8 mouse cellular contexts compared by ENCODE assay signal in genomic region chr8:66698011-66698410, GRCm38 (mm10). TPM values are rescaled to one million over a fixed set of nuclear protein-coding genes. Genes with fewer than 3 reads are reported as not detected.
DNase-seq lines count a peak whose midpoint lies in the region; ATAC-seq and TF ChIP-seq lines count a peak whose summit lies in the region.
"Had no signal": no experiment of that assay in that cellular context is flagged by ENCODE, and none has a peak within 500 bp of the region (broad histone marks: within the 10 kb centered on the region; RNA-seq: fewer than 3 reads in every experiment).

No protein-coding gene starts in this region.

- no peak overlapping the region for H3K27ac ChIP-seq in liver, embryonic 11.5 days (ENCODE audit: low read depth, low read length)
- H3K27ac ChIP-seq in forebrain, embryonic 16.5 days (ENCODE audit: low read length), result no peak overlapping the region
- no peak overlapping the region for H3K27ac ChIP-seq in limb, embryonic 15.5 days
- no peak overlapping the region for H3K27ac ChIP-seq in stomach, postnatal 0 days (replicated peaks)
- H3K27ac ChIP-seq: macrophage had no signal

- DNase-seq in liver, embryonic 11.5 days (ENCODE audit: low spot score), result no peak
- no peak for DNase-seq in liver
- DNase-seq in stomach, postnatal 0 days (ENCODE audit: low spot score), result no peak
- no peak for DNase-seq in lung, postnatal 25 days (ENCODE audit: low spot score)
- DNase-seq in natural killer cell, adult 2 months (ENCODE audit: low spot score in 2 of 2), result no peak

- H3K27me3 ChIP-seq in liver, embryonic 11.5 days (replicated peaks; ENCODE audit: control insufficient read depth, insufficient read depth, low read length), result peaks cover 22% of the 10 kb centered on the region
- peaks cover 8% of the 10 kb centered on the region for H3K27me3 ChIP-seq in forebrain, embryonic 16.5 days (replicated peaks; ENCODE audit: control insufficient read depth, insufficient read depth, low read length)
- H3K27me3 ChIP-seq in limb, embryonic 15.5 days, result peaks cover 33% of the 10 kb centered on the region
- H3K27me3 ChIP-seq in stomach, postnatal 0 days (ENCODE audit: control insufficient read depth, insufficient read depth, low read length), result no peaks in the 10 kb centered on the region

- WGBS in liver, embryonic 11.5 days, result 13% methylated on average over 7 of the region's 7 CpGs
- WGBS in forebrain, embryonic 16.5 days, result 2% methylated on average over 7 of the region's 7 CpGs
- WGBS in limb, embryonic 15.5 days, result 7% methylated on average over 7 of the region's 7 CpGs
- 7% methylated on average over 7 of the region's 7 CpGs for WGBS in stomach, postnatal 0 days

- H3K9me3 ChIP-seq in liver, embryonic 11.5 days (ENCODE audit: control insufficient read depth, low read length), result no peaks in the 10 kb centered on the region
- H3K9me3 ChIP-seq in forebrain, embryonic 16.5 days (ENCODE audit: control insufficient read depth, low read length), result no peaks in the 10 kb centered on the region
- no peaks in the 10 kb centered on the region for H3K9me3 ChIP-seq in limb, embryonic 15.5 days
- no peaks in the 10 kb centered on the region for H3K9me3 ChIP-seq in stomach, postnatal 0 days (ENCODE audit: control insufficient read depth, low read length)

- no peaks in the 10 kb centered on the region for H3K4me1 ChIP-seq in liver, embryonic 11.5 days (replicated peaks; ENCODE audit: control insufficient read depth, insufficient read depth, low read length)
- peaks cover 8% of the 10 kb centered on the region for H3K4me1 ChIP-seq in forebrain, embryonic 16.5 days (replicated peaks; ENCODE audit: control insufficient read depth, insufficient read depth, low read length)
- H3K4me1 ChIP-seq in limb, embryonic 15.5 days, result peaks cover 6% of the 10 kb centered on the region; the same call in 1 of the 2 replicates
- no peaks in the 10 kb centered on the region for H3K4me1 ChIP-seq in stomach, postnatal 0 days (replicated peaks; ENCODE audit: control insufficient read depth, insufficient read depth)

- H3K4me3 ChIP-seq in liver, embryonic 11.5 days (ENCODE audit: low read depth, low read length), result no peak overlapping the region; the same call in 1 of the 2 replicates
- peak overlapping the region; percentile 49 for H3K4me3 ChIP-seq in forebrain, embryonic 16.5 days (replicated peaks; ENCODE audit: low read length)
- H3K4me3 ChIP-seq in limb, embryonic 15.5 days, result peak overlapping the region; percentile 35; the same call in 1 of the 2 replicates
- H3K4me3 ChIP-seq in stomach, postnatal 0 days (ENCODE audit: low read depth, low read length), result peak overlapping the region; percentile 32; the same call in 1 of the 2 replicates

- ATAC-seq in liver, embryonic 11.5 days (replicated peaks; ENCODE audit: low FRiP score), result no peak
- no peak for ATAC-seq in forebrain, embryonic 16.5 days
- ATAC-seq in limb, embryonic 15.5 days (ENCODE audit: insufficient number of reproducible peaks, low FRiP score, low TSS enrichment, low read depth), result no peak
- no peak for ATAC-seq in stomach, postnatal 0 days (ENCODE audit: low FRiP score, low TSS enrichment)

- no peaks in the 10 kb centered on the region for H3K36me3 ChIP-seq in liver, embryonic 11.5 days (ENCODE audit: control insufficient read depth, insufficient read depth, low read length)
- no peaks in the 10 kb centered on the region for H3K36me3 ChIP-seq in forebrain, embryonic 16.5 days (ENCODE audit: control insufficient read depth, insufficient read depth)
- H3K36me3 ChIP-seq in limb, embryonic 15.5 days, result no peaks in the 10 kb centered on the region
- no peaks in the 10 kb centered on the region for H3K36me3 ChIP-seq in stomach, postnatal 0 days (ENCODE audit: control insufficient read depth, insufficient read depth, low read length)

- TF ChIP-seq EP300 in stomach, postnatal 0 days (optimal IDR thresholded peaks at IDR 0.05), result no peak

- no peak for TF ChIP-seq CTCF in stomach, postnatal 0 days (IDR thresholded peaks at IDR 0.05; ENCODE audit: low read depth)

- H3K4me2 ChIP-seq in liver, embryonic 11.5 days, result peak overlapping the region; percentile 56
- peak overlapping the region; percentile 60 for H3K4me2 ChIP-seq in forebrain, embryonic 16.5 days (ENCODE audit: low read length)
- H3K4me2 ChIP-seq in limb, embryonic 15.5 days, result peak overlapping the region; percentile 66
- H3K4me2 ChIP-seq in stomach, postnatal 0 days (replicated peaks; ENCODE audit: low read depth), result peak overlapping the region; percentile 53

- H3K9ac ChIP-seq in liver, embryonic 11.5 days (ENCODE audit: low read depth, low read length), result no peak overlapping the region
- 0 out of 2 replicates have a peak overlapping the region, but pooled peaks have one; percentile 35 for H3K9ac ChIP-seq in forebrain, embryonic 16.5 days (replicated peaks; ENCODE audit: low read depth, low read length)
- H3K9ac ChIP-seq in limb, embryonic 15.5 days, result no peak overlapping the region
- no peak overlapping the region for H3K9ac ChIP-seq in stomach, postnatal 0 days (ENCODE audit: low read length)

RNA-seq across cellular contexts. Expression of gene Npy1r, which starts 1.0 kb away (rescaled TPM):
- polyA plus RNA-seq in liver, embryonic 11.5 days (2014; fragmentation: Nextera tagmentation; extraction: Ambion mirVana), result 0.51 and 0.78 TPM in 2 replicates
- 9.3 and 10.8 TPM in 2 replicates for polyA plus RNA-seq in forebrain, embryonic 16.5 days (2015; fragmentation: Nextera tagmentation; extraction: Ambion mirVana)
- polyA plus RNA-seq in limb, embryonic 15.5 days (2015; fragmentation: Nextera tagmentation; extraction: Ambion mirVana), result 1.5 and 2.3 TPM in 2 replicates
- polyA plus RNA-seq in stomach, postnatal 0 days (2015; fragmentation: Nextera tagmentation; extraction: Ambion mirVana), result 0.94 and 1.1 TPM in 2 replicates
- polyA plus RNA-seq: macrophage had no signal

RNA-seq across cellular contexts. Expression of gene Npy5r, which starts 10.1 kb away (rescaled TPM):
- polyA plus RNA-seq in liver, embryonic 11.5 days (2014; fragmentation: Nextera tagmentation; extraction: Ambion mirVana), result not detected in 2 replicates
- polyA plus RNA-seq in forebrain, embryonic 16.5 days (2015; fragmentation: Nextera tagmentation; extraction: Ambion mirVana), result 0.61 and 0.76 TPM in 2 replicates
- 0.07 and 0.17 TPM in 2 replicates for polyA plus RNA-seq in limb, embryonic 15.5 days (2015; fragmentation: Nextera tagmentation; extraction: Ambion mirVana)
- 0.15 TPM in 1 of 2 replicates, not detected in the other for polyA plus RNA-seq in stomach, postnatal 0 days (2015; fragmentation: Nextera tagmentation; extraction: Ambion mirVana)
- polyA plus RNA-seq: macrophage had no signal
